Mouse (Mus musculus) small intestine, adult 2 months (tissue): Measurements from ENCODE around the gene Dnajb11. TPM values are rescaled to one million over a fixed set of nuclear protein-coding genes. Genes with fewer than 3 reads are reported as not detected.

Experiments
- H3K27ac ChIP-seq: fragments of 200-500 bp; 2 replicates; pipeline ENCODE4 v1.5.1; 2012; ENCODE audit warnings: low read depth, low read length, control low read depth, inconsistent platforms; ENCODE audit not compliant: insufficient read depth
- H3K27me3 ChIP-seq: fragments of 200-500 bp; 2 replicates; pipeline ENCODE4 v1.6.1; 2012; ENCODE audit warnings: mild to moderate bottlenecking, moderate library complexity, low read length, inconsistent platforms; ENCODE audit not compliant: control insufficient read depth, insufficient read depth
- H3K36me3 ChIP-seq: fragments of 200-500 bp; 2 replicates; pipeline ENCODE4 v1.6.1; 2012; ENCODE audit warnings: mild to moderate bottlenecking, low read length, control low read depth, inconsistent platforms; ENCODE audit not compliant: control insufficient read depth, insufficient read depth
- H3K4me1 ChIP-seq: fragments of 200-500 bp; 2 replicates; pipeline ENCODE4 v1.6.1; 2012; ENCODE audit warnings: low read length, inconsistent platforms, mixed read lengths; ENCODE audit not compliant: control insufficient read depth, insufficient read depth, insufficient read length
- H3K4me3 ChIP-seq: fragments of 200-500 bp; 2 replicates; pipeline ENCODE4 v1.5.1; 2012; ENCODE audit warnings: low read depth, mild to moderate bottlenecking, control low read depth, inconsistent platforms, low read length, moderate library complexity
- CTCF ChIP-seq: fragments of 200-500 bp; IDR thresholded peaks from 2 replicates; pipeline ENCODE4 v1.5.1; 2012; ENCODE audit warnings: low read depth, mild to moderate bottlenecking, control low read depth, inconsistent platforms, low read length, moderate library complexity, mixed read lengths; ENCODE audit not compliant: insufficient replicate concordance, insufficient read length; ENCODE audit errors: extremely low read depth
- POLR2A ChIP-seq: fragments of 200-500 bp; IDR thresholded peaks from 2 replicates; pipeline ENCODE4 v1.6.1; 2012; ENCODE audit warnings: low read depth, mild to moderate bottlenecking, control low read depth, inconsistent platforms, low read length, moderate library complexity
- WGBS: fragments of 180-500 bp; shearing (Covaris S2); methylation state at CpG from one replicate; pipeline ENCODE4 v1.1.7; 2018; 5-methylcytosine and 5-hydroxymethylcytosine counted together
- polyA plus RNA-seq: library from polyadenylated mRNA; depleted of rRNA; stranded (reverse); fragments of >200 nt; gene quantifications from 2 replicates; pipeline ENCODE4 v1.2.3, GENCODE M21; 2012

The Dnajb11 gene
- polyA plus RNA-seq, 1 experiment = 19.6 TPM

- Histone ChIP-seq H3K27ac (no peak overlapping the region), H3K4me1 (no peaks in the 10 kb centered on the region), H3K4me3 (no peak overlapping the region), H3K36me3 (peaks cover 60% of the 10 kb centered on the region), H3K27me3 (no peaks in the 10 kb centered on the region)
- WGBS = 96% methylated on average over 8 of the region's 8 CpGs
- TF ChIP-seq POLR2A (no peak), CTCF (no peak)
These were observed 14.8 kb downstream of the Dnajb11 start for GRCm38 (mm10) chr16:22872397-22872796.

DNA sequence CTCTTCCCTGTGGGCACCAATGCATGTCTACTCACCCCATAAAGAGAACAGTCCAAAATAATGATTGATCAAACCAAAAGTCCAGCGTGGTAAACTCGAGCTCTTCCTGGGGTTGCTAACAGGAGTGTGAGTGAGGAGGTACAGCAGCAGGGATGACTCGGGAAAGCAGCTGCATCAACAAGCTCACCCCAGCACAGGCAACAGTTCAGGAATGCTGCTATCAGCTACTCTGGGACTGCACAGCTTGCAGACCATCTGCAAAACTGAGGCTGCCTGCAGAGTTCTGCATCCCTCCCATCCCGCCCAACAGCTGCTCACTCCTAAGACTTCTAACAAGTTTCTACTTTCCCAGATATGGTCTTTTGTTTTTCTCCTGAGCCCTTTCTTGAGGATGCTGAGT is 15.7 kb downstream of the Dnajb11 start:
- H3K36me3 ChIP-seq = peaks cover 53% of the 10 kb centered on the region
- H3K27ac ChIP-seq = no peak overlapping the region
- H3K27me3 ChIP-seq = no peaks in the 10 kb centered on the region
- H3K4me3 ChIP-seq = no peak overlapping the region
- 82% methylated on average over 4 of the region's 4 CpGs for WGBS
- TF ChIP-seq CTCF (no peak), POLR2A (no peak)
- no peaks in the 10 kb centered on the region for H3K4me1 ChIP-seq

DNA sequence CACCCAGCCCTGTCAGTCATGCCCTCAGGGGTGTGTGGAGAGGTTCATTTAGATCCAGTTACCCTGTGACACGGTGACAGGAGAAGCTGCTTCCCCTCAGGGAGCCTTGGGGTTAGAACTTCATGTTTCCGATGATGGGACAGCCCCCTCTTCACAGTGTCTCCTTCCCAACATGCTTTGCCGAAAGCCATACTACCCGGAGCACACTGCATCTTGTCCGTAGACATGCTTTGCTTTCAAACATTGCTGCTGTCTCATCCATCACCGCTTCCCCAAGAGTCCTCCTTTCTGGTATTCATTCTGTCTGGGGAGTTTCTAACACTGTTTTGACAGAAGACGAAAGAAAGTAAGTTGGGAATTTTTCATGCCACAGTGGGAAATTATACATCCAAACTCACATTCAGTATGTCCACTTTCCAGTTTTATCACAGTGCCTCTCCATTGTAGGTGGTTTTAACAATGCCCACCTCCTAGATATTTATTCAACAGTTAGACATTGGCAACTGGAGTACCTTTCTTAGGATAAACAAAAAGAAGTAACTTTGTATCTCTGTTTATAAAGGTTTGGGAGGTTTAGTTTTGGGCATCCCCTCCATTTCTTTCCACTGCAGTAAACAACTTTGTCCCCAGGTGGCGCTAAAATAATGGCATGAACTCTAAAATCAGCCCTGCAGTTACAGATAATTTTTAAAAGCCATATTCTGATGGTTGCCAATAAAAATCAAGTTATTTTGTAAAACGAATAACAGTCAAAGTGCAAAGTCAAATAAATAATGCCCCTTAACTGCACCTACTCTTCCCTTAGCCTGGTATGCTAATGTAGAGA is 18.8 kb downstream of the Dnajb11 start:
- Histone ChIP-seq H3K36me3 (peaks cover 22% of the 10 kb centered on the region), H3K27ac (no peak overlapping the region), H3K27me3 (no peaks in the 10 kb centered on the region), H3K4me1 (no peaks in the 10 kb centered on the region), H3K4me3 (no peak overlapping the region)
- TF ChIP-seq POLR2A (no peak), CTCF (no peak)
- WGBS = 49% methylated on average over 9 of the region's 9 CpGs

GRCm38 (mm10) chr16:22877660-22878390 is 20.2 kb downstream of the Dnajb11 start:
- Histone ChIP-seq H3K27ac (no peak overlapping the region), H3K36me3 (peaks cover 10% of the 10 kb centered on the region), H3K4me3 (no peak overlapping the region), H3K27me3 (no peaks in the 10 kb centered on the region), H3K4me1 (no peaks in the 10 kb centered on the region)
- TF ChIP-seq CTCF (no peak), POLR2A (no peak)
- 70% methylated on average over 11 of the region's 11 CpGs for WGBS

DNA sequence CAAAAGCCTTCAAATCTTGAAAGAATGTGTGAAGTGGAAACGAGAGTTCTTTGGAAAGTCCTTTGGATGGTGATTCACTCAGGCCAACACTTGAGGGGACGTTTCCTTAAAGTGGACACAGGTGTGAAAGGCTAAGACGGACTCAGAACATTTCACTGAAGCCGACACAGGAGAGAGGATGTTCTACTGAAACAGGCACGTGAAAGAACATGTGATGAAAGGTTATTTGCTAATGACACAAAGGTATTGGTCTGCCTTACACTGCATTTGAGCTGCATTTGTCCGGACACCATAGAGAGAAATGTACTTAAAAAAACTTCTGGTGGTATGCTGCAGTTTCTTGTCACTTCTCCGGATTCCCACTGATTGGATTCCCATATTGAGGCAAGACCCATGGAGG is 21.1 kb downstream of the Dnajb11 start:
- 76% methylated on average over 7 of the region's 7 CpGs for WGBS
- TF ChIP-seq POLR2A = no peak
- no peak for TF ChIP-seq CTCF
- Histone ChIP-seq H3K27me3 (no peaks in the 10 kb centered on the region), H3K4me3 (no peak overlapping the region), H3K4me1 (no peaks in the 10 kb centered on the region), H3K36me3 (0 out of 2 replicates have a peak, but pooled peaks cover 1% of the 10 kb centered on the region), H3K27ac (no peak overlapping the region)

DNA sequence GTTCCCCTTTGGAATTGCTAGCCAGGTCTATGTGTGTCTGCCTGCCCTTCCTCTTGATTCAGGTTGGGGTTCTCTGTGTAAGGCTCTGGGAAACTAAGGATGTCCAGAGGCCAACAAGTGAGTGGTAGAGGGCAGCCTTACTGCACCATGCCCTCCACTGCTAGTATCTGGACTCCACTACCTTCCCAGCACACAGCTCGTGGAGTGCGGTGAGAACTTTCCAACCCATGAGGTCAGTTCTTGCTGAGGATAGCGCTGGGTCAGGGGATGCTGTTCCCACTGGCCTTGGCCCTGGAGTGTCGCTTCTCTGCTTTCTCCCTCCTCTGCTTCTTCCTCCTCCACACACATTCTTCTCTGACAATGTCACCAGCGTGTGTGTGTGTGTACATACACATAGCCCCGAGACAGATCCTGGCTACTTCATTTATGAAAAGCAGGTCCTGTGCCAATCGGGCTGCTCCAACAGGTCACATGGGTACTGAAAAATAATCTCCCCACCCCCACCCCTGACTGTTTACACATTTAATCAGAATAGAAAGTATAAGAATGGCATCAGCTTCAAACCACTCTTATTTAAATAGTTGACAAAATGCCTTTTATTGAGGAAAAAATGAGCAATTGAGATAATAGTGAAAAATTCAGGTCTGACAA is 22.4 kb downstream of the Dnajb11 start:
- H3K4me3 ChIP-seq = no peak overlapping the region
- WGBS = 56% methylated on average over 7 of the region's 7 CpGs
- 0 out of 2 replicates have a peak, but pooled peaks cover under 1% of the 10 kb centered on the region for H3K36me3 ChIP-seq
- no peaks in the 10 kb centered on the region for H3K4me1 ChIP-seq
- no peaks in the 10 kb centered on the region for H3K27me3 ChIP-seq
- no peak for TF ChIP-seq CTCF
- TF ChIP-seq POLR2A = no peak
- no peak overlapping the region for H3K27ac ChIP-seq

DNA sequence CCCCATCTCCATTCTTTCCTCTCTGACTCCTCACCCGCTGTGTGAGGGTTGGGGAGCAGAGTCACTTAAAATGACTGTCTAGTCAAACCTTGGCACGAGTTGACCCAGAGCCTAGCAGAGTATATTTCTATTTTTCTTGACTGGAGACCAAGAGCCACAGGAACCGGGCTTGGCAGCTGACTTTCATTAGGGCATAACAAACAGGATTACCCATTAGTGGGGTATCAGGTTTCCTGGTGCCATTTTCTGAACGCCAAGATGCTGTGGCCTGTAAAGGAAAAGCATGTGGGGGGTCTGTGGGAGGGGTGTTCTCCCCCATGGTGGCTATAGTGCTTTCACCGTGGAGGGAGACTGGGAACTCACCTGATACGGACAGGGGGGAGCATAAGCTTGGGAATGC is 23.3 kb downstream of the Dnajb11 start:
- Histone ChIP-seq H3K27me3 (no peaks in the 10 kb centered on the region), H3K27ac (no peak overlapping the region), H3K4me1 (no peaks in the 10 kb centered on the region), H3K36me3 (no peaks in the 10 kb centered on the region), H3K4me3 (no peak overlapping the region)
- TF ChIP-seq CTCF (no peak), POLR2A (no peak)
- WGBS = 47% methylated on average over 6 of the region's 6 CpGs
